Comparison of ENCODE assay signal across 8 mouse cellular contexts in the genomic region with DNA sequence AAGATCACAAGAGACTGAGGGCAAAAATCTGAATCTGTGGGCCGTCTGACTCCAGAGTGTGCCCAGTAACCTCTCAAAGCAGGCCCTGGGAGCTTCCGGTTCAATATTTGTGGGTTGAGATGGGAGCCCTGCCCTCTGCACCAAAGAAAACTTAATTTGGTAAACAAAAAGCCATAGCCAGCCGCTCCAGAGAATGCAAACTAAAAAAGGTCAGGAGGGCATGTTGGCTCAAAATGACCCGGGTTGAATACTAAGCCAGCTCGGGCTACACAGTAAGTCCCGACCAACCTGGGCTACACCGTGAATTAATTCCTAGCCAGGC. TPM values are rescaled to one million over a fixed set of nuclear protein-coding genes. Genes with fewer than 3 reads are reported as not detected.
DNase-seq lines count a peak whose midpoint lies in the region; ATAC-seq lines count a peak whose summit lies in the region.

No protein-coding gene starts in this region.

- ATAC-seq in kidney, embryonic 14.5 days (ENCODE audit: low FRiP score, low TSS enrichment): no peak
- no peak for ATAC-seq in intestine, embryonic 15.5 days
- peak; percentile 37; the same call in 1 of the 2 replicates for ATAC-seq in midbrain, embryonic 14.5 days (ENCODE audit: low FRiP score, low TSS enrichment)

- H3K27me3 ChIP-seq in kidney, embryonic 14.5 days (ENCODE audit: control insufficient read depth, insufficient read depth, low read length): no peaks in the 10 kb centered on the region
- no peaks in the 10 kb centered on the region for H3K27me3 ChIP-seq in embryonic facial prominence, embryonic 10.5 days (replicated peaks; ENCODE audit: low read depth, poor library complexity, severe bottlenecking)
- H3K27me3 ChIP-seq in intestine, embryonic 15.5 days (replicated peaks): 0 out of 2 replicates have a peak, but pooled peaks cover 2% of the 10 kb centered on the region
- H3K27me3 ChIP-seq in midbrain, embryonic 14.5 days (ENCODE audit: control insufficient read depth, insufficient read depth, low read length): no peaks in the 10 kb centered on the region

- H3K36me3 ChIP-seq in kidney, embryonic 14.5 days (ENCODE audit: control insufficient read depth, insufficient read depth, low read length): peaks cover 17% of the 10 kb centered on the region
- peaks cover 22% of the 10 kb centered on the region for H3K36me3 ChIP-seq in embryonic facial prominence, embryonic 10.5 days (replicated peaks)
- H3K36me3 ChIP-seq in intestine, embryonic 15.5 days: peaks cover 13% of the 10 kb centered on the region
- H3K36me3 ChIP-seq in midbrain, embryonic 14.5 days (ENCODE audit: control insufficient read depth, insufficient read depth, low read length): peaks cover 21% of the 10 kb centered on the region

- peak overlapping the region; percentile 48 for H3K4me2 ChIP-seq in kidney, embryonic 14.5 days (replicated peaks; ENCODE audit: low read depth, low read length)
- H3K4me2 ChIP-seq in intestine, embryonic 15.5 days (replicated peaks): peak overlapping the region; percentile 59
- H3K4me2 ChIP-seq in midbrain, embryonic 14.5 days (ENCODE audit: low read length): peak overlapping the region; percentile 60

- no peaks in the 10 kb centered on the region for H3K9me3 ChIP-seq in kidney, embryonic 14.5 days (ENCODE audit: control insufficient read depth, low read length)
- H3K9me3 ChIP-seq in embryonic facial prominence, embryonic 10.5 days: no peaks in the 10 kb centered on the region
- H3K9me3 ChIP-seq in intestine, embryonic 15.5 days: no peaks in the 10 kb centered on the region
- no peaks in the 10 kb centered on the region for H3K9me3 ChIP-seq in midbrain, embryonic 14.5 days (ENCODE audit: control insufficient read depth, low read length)

- peak overlapping the region; percentile 78 for H3K27ac ChIP-seq in kidney, embryonic 14.5 days (ENCODE audit: low read depth, low read length)
- H3K27ac ChIP-seq in embryonic facial prominence, embryonic 10.5 days (replicated peaks): peak overlapping the region; percentile 97
- peak overlapping the region; percentile 65 for H3K27ac ChIP-seq in intestine, embryonic 15.5 days
- peak overlapping the region; percentile 98 for H3K27ac ChIP-seq in midbrain, embryonic 14.5 days (replicated peaks; ENCODE audit: low read depth, low read length)

- peak overlapping the region; percentile 70 for H3K9ac ChIP-seq in kidney, embryonic 14.5 days (ENCODE audit: low read depth, low read length)
- H3K9ac ChIP-seq in intestine, embryonic 15.5 days: peak overlapping the region; percentile 18; the same call in 1 of the 2 replicates
- H3K9ac ChIP-seq in midbrain, embryonic 14.5 days (replicated peaks; ENCODE audit: low read length): peak overlapping the region; percentile 44; the same call in 1 of the 2 replicates

- DNase-seq in kidney, adult 9 months: no peak
- DNase-seq in embryonic facial prominence, embryonic 10.5 days (ENCODE audit: low spot score): no peak
- DNase-seq in midbrain, embryonic 14.5 days: no peak
- DNase-seq in layer of hippocampus, adult 11-12 months (ENCODE audit: low spot score): no peak
- DNase-seq in spleen, adult 12 weeks (ENCODE audit: low spot score): no peak
- DNase-seq in gastrocnemius, adult 8-10 months (ENCODE audit: low spot score in 2 of 2): no peak

- peak overlapping the region; percentile 65 for H3K4me3 ChIP-seq in kidney, embryonic 14.5 days (ENCODE audit: low read length)
- peak overlapping the region; percentile 82 for H3K4me3 ChIP-seq in embryonic facial prominence, embryonic 10.5 days
- H3K4me3 ChIP-seq in intestine, embryonic 15.5 days (replicated peaks): peak overlapping the region; percentile 65
- peak overlapping the region; percentile 57 for H3K4me3 ChIP-seq in midbrain, embryonic 14.5 days (replicated peaks; ENCODE audit: low read depth, low read length)

- WGBS in kidney, embryonic 14.5 days: 37% methylated on average over 7 of the region's 7 CpGs
- WGBS in embryonic facial prominence, embryonic 10.5 days: 33% methylated on average over 7 of the region's 7 CpGs
- 20% methylated on average over 7 of the region's 7 CpGs for WGBS in intestine, embryonic 15.5 days
- 25% methylated on average over 7 of the region's 7 CpGs for WGBS in midbrain, embryonic 14.5 days

- peaks cover 7% of the 10 kb centered on the region for H3K4me1 ChIP-seq in kidney, embryonic 14.5 days (ENCODE audit: control insufficient read depth, insufficient read depth, low read length)
- peaks cover 33% of the 10 kb centered on the region for H3K4me1 ChIP-seq in embryonic facial prominence, embryonic 10.5 days
- peaks cover 17% of the 10 kb centered on the region for H3K4me1 ChIP-seq in intestine, embryonic 15.5 days (replicated peaks)
- peaks cover 24% of the 10 kb centered on the region for H3K4me1 ChIP-seq in midbrain, embryonic 14.5 days (ENCODE audit: control insufficient read depth, insufficient read depth, low read length)

RNA-seq across cellular contexts. Expression of gene Ficd, which starts 0.6 kb away (rescaled TPM):
- 2.2 and 4.3 TPM in 2 replicates for polyA plus RNA-seq in kidney, embryonic 14.5 days (2014; fragmentation: Nextera tagmentation; extraction: Ambion mirVana)
- 3.6 and 4.0 TPM in 2 replicates for polyA plus RNA-seq in embryonic facial prominence, embryonic 10.5 days (2016; fragmentation: Nextera tagmentation; extraction: Ambion mirVana)
- polyA plus RNA-seq in intestine, embryonic 15.5 days (2015; fragmentation: Nextera tagmentation; extraction: Ambion mirVana): 5.4 and 6.2 TPM in 2 replicates
- polyA plus RNA-seq in midbrain, embryonic 14.5 days (2014; fragmentation: Nextera tagmentation; extraction: Ambion mirVana): 6.7 TPM in 2 replicates
- 1 to 10 TPM; 9.6 to 9.8 (median 9.7) TPM for total RNA-seq in gastrocnemius, adult 8-10 months (2022)

RNA-seq across cellular contexts. Expression of gene 1700069L16Rik, which starts 10.4 kb away (rescaled TPM):
- polyA plus RNA-seq in kidney, embryonic 14.5 days (2014; fragmentation: Nextera tagmentation; extraction: Ambion mirVana): not detected in 2 replicates
- not detected in 2 replicates for polyA plus RNA-seq in embryonic facial prominence, embryonic 10.5 days (2016; fragmentation: Nextera tagmentation; extraction: Ambion mirVana)
- polyA plus RNA-seq in intestine, embryonic 15.5 days (2015; fragmentation: Nextera tagmentation; extraction: Ambion mirVana): not detected in 2 replicates
- polyA plus RNA-seq in midbrain, embryonic 14.5 days (2014; fragmentation: Nextera tagmentation; extraction: Ambion mirVana): not detected in 2 replicates
- total RNA-seq in gastrocnemius, adult 8-10 months (2022): not detected

RNA-seq across cellular contexts. Expression of gene Sart3, which starts 37.3 kb away (rescaled TPM):
- polyA plus RNA-seq in kidney, embryonic 14.5 days (2014; fragmentation: Nextera tagmentation; extraction: Ambion mirVana): 30.0 and 53.0 TPM in 2 replicates
- 79.0 and 80.9 TPM in 2 replicates for polyA plus RNA-seq in embryonic facial prominence, embryonic 10.5 days (2016; fragmentation: Nextera tagmentation; extraction: Ambion mirVana)
- polyA plus RNA-seq in intestine, embryonic 15.5 days (2015; fragmentation: Nextera tagmentation; extraction: Ambion mirVana): 40.2 and 43.8 TPM in 2 replicates
- polyA plus RNA-seq in midbrain, embryonic 14.5 days (2014; fragmentation: Nextera tagmentation; extraction: Ambion mirVana): 36.4 and 40.1 TPM in 2 replicates
- 1 to 10 TPM; 6.3 to 6.9 (median 6.7) TPM for total RNA-seq in gastrocnemius, adult 8-10 months (2022)

RNA-seq across cellular contexts. Expression of gene Iscu, which starts 37.6 kb away (rescaled TPM):
- polyA plus RNA-seq in kidney, embryonic 14.5 days (2014; fragmentation: Nextera tagmentation; extraction: Ambion mirVana): 106 and 129 TPM in 2 replicates
- 99.7 and 103 TPM in 2 replicates for polyA plus RNA-seq in embryonic facial prominence, embryonic 10.5 days (2016; fragmentation: Nextera tagmentation; extraction: Ambion mirVana)
- 107 and 115 TPM in 2 replicates for polyA plus RNA-seq in intestine, embryonic 15.5 days (2015; fragmentation: Nextera tagmentation; extraction: Ambion mirVana)
- 87.6 and 92.2 TPM in 2 replicates for polyA plus RNA-seq in midbrain, embryonic 14.5 days (2014; fragmentation: Nextera tagmentation; extraction: Ambion mirVana)
- total RNA-seq in gastrocnemius, adult 8-10 months (2022): 100 to 1,000 TPM; 156 to 185 (median 175) TPM

Comparison
In these comparisons a context has a peak if more than half of its experiments do, and no peak if none do; other contexts are left out.
1. H3K9ac ChIP-seq: peak in every context shown above with its lines; median percentile 70 in kidney, embryonic 14.5 days; 44 in midbrain, embryonic 14.5 days; 18 in intestine, embryonic 15.5 days.